Mouse (Mus musculus) fat pad, adult 2 months (tissue): Measurements from ENCODE around the gene Tsks.

Experiments used
- DNase-seq: peaks from one replicate; pipeline ENCODE4 v3.0.0-alpha.2; 2011; ENCODE audit warnings: low read depth, low spot score; ENCODE audit errors: extremely low read depth

Gene Tsks

GRCm38 (mm10) chr7:45006503-45006902, 63.5 kb downstream of the Tsks start:
- DNase-seq = no peak

- no peak for DNase-seq
Observed at GRCm38 (mm10) chr7:45007141-45007540, 64.1 kb downstream of the Tsks start.
